ENCODE assay signal across 8 mouse cellular contexts in the genomic region with DNA sequence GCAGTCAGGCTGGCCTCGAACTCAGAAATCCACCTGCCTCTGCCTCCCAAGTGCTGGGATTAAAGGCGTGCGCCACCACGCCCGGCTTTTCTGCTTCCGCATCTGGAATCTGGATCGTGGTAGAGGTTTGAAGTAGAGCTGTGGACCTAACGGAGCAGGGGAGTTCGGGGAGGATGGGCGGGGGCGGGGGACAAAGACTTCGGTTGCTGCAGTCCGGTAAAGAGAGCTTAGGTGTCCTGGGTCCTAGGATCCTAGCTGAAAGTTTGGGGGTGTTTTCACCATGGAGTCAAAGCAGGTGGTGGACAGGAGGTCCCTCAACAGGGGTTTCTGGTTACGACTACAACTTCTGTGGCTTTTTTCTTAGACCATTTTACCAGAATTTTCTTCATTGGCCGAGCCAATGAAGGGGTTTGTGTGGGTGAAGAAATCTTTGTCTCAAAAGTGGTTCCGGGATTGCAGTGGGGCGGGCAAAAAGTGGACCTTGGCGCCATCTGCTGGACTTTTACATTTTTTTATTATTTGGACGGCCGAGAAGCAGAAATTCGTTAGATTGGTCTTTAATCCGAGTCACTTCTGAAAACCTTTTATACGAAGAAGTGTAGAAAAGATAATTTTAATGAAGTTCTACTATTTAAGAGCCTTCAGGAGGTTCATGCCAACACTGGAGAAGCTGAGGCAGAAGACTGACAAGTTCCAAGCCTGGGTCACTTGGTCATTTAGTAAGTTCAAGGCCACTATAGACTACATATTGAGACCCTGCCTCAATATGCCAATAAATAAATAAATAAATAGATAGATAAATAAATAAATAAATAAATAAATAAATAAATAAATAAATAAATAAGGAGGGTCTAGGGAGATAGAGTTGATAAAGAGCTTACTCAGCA. TPM values are rescaled to one million over a fixed set of nuclear protein-coding genes. Genes with fewer than 3 reads are reported as not detected.
DNase-seq lines count a peak whose midpoint lies in the region; ATAC-seq and TF ChIP-seq lines count a peak whose summit lies in the region.
"Not testable (repeated sequence)": the region's sequence is repeated elsewhere in the genome, so short reads cannot be mapped to it uniquely, and the experiment has no call there.

No protein-coding gene starts in this region.

- not testable (repeated sequence) for H3K4me1 ChIP-seq in cortical plate, adult 2 months (ENCODE audit: control insufficient read depth, insufficient read depth, low read length); lung, embryonic 15.5 days; neural tube, embryonic 15.5 days

- peak; percentile 71 for DNase-seq in adipocyte (ENCODE audit: low spot score)
- DNase-seq in gastrocnemius, postnatal 14 days: peak; percentile 34
- DNase-seq in layer of hippocampus, postnatal 25 days (ENCODE audit: extremely low spot score in 1 of 2, low spot score in 1 of 2): peak; percentile 13 to 64
- peak; percentile 22 to 26 for DNase-seq in urinary bladder, adult 18-20 months (ENCODE audit: low spot score in 2 of 2)

- H3K4me3 ChIP-seq in cortical plate, adult 2 months (ENCODE audit: insufficient read depth, low read length); lung, embryonic 15.5 days; neural tube, embryonic 15.5 days (replicated peaks): not testable (repeated sequence)

- not testable (repeated sequence) for H3K9ac ChIP-seq in lung, embryonic 15.5 days; neural tube, embryonic 15.5 days (replicated peaks)

- peak; percentile 38 for ATAC-seq in inflammation-experienced regulatory T-cells, adult 6 months
- ATAC-seq in lung, embryonic 15.5 days (ENCODE audit: borderline replicate concordance, extremely low read depth, low FRiP score, low TSS enrichment): peak; percentile 49; the same call in 1 of the 2 replicates
- peak; percentile 91 for ATAC-seq in neural tube, embryonic 15.5 days (ENCODE audit: low FRiP score)

- peak overlapping the region; percentile 43 for H3K4me2 ChIP-seq in lung, embryonic 15.5 days
- H3K4me2 ChIP-seq in neural tube, embryonic 15.5 days: peak overlapping the region; percentile 35

- not testable (repeated sequence) for H3K27me3 ChIP-seq in lung, embryonic 15.5 days; neural tube, embryonic 15.5 days (replicated peaks)

- intact Hi-C loops in gastrocnemius, postnatal 14 days (cut with DNase I; ENCODE audit: low total_unique reads): loop anchor here (5.0 kb wide), 1 partner anchor 938 kb away; no protein-coding TSS in a partner anchor

- TF ChIP-seq POLR2A in cortical plate, adult 2 months (IDR thresholded peaks at IDR 0.05; ENCODE audit: extremely low read depth, insufficient read depth, low read length): not testable (repeated sequence)

- TF ChIP-seq CTCF in cortical plate, adult 2 months (IDR thresholded peaks at IDR 0.05; ENCODE audit: extremely low read depth, insufficient read depth, low read length): peak; percentile 27; the same call in 1 of the 2 replicates

- not testable (repeated sequence) for H3K36me3 ChIP-seq in lung, embryonic 15.5 days; neural tube, embryonic 15.5 days

- H3K9me3 ChIP-seq in lung, embryonic 15.5 days; neural tube, embryonic 15.5 days (replicated peaks): not testable (repeated sequence)

- WGBS in lung, embryonic 15.5 days: 30% methylated on average over 23 of the region's 23 CpGs
- 39% methylated on average over 23 of the region's 23 CpGs for WGBS in neural tube, embryonic 15.5 days

- not testable (repeated sequence) for H3K27ac ChIP-seq in cortical plate, adult 2 months (ENCODE audit: insufficient read depth, low read length); lung, embryonic 15.5 days; neural tube, embryonic 15.5 days (replicated peaks)

RNA-seq across cellular contexts. Expression of a gene that starts 21.5 kb away (rescaled TPM):
- polyA plus RNA-seq in cortical plate, adult 2 months (2012; rRNA removed): 16.0 and 17.7 TPM in 2 replicates
- total RNA-seq in gastrocnemius, postnatal 14 days (2021): 1 to 10 TPM; 4.2 to 7.8 TPM
- polyA plus RNA-seq in inflammation-experienced regulatory T-cells, adult 6 months (2017; shearing (Covaris generic)): 10 to 100 TPM in 1 of 3 experiments, 1 to 10 TPM in 2; 1.2 to 14.1 (median 6.4) TPM
- total RNA-seq in layer of hippocampus, postnatal 25 days (2021): 10 to 100 TPM; 17.8 to 19.7 TPM
- polyA plus RNA-seq in lung, embryonic 15.5 days (2015; fragmentation: Nextera tagmentation; extraction: Ambion mirVana): 12.9 and 13.6 TPM in 2 replicates
- polyA plus RNA-seq in neural tube, embryonic 15.5 days (2015; fragmentation: Nextera tagmentation; extraction: Ambion mirVana): 23.2 and 24.5 TPM in 2 replicates

RNA-seq across cellular contexts. Expression of a gene that starts 22.0 kb away (rescaled TPM):
- polyA plus RNA-seq in cortical plate, adult 2 months (2012; rRNA removed): 7.3 and 8.4 TPM in 2 replicates
- total RNA-seq in gastrocnemius, postnatal 14 days (2021): 100 to 1,000 TPM; 169 to 193 TPM
- polyA plus RNA-seq in inflammation-experienced regulatory T-cells, adult 6 months (2017; shearing (Covaris generic)): under 1 TPM in 1 of 3 experiments, not detected in 2; 0.13 TPM
- 1 to 10 TPM; 7.4 to 8.8 TPM for total RNA-seq in layer of hippocampus, postnatal 25 days (2021)
- 134 and 135 TPM in 2 replicates for polyA plus RNA-seq in lung, embryonic 15.5 days (2015; fragmentation: Nextera tagmentation; extraction: Ambion mirVana)
- 51.0 and 54.1 TPM in 2 replicates for polyA plus RNA-seq in neural tube, embryonic 15.5 days (2015; fragmentation: Nextera tagmentation; extraction: Ambion mirVana)

Comparison
In these comparisons a context has a peak if more than half of its experiments do, and no peak if none do; other contexts are left out.
1. ATAC-seq: peak in every context shown above with its lines; median percentile 91 in neural tube, embryonic 15.5 days; 49 in lung, embryonic 15.5 days; 38 in inflammation-experienced regulatory T-cells, adult 6 months.